Mouse (Mus musculus): ENCODE measurements around the gene Ccdc6.
A peak's percentile ranks its signal among the peaks of the same experiment; 100 is the strongest.

Gene Ccdc6

GRCm38 (mm10) chr10:70096366-70097188 is at the start of gene Ccdc6:
Ccdc6 (plus strand) TSS chr10:70097121.
- peak; percentile 78 to 83 for DNase-seq

GRCm38 (mm10) chr10:70049771-70050170 is 47.1 kb upstream of the Ccdc6 start:
- no peak for DNase-seq

DNA sequence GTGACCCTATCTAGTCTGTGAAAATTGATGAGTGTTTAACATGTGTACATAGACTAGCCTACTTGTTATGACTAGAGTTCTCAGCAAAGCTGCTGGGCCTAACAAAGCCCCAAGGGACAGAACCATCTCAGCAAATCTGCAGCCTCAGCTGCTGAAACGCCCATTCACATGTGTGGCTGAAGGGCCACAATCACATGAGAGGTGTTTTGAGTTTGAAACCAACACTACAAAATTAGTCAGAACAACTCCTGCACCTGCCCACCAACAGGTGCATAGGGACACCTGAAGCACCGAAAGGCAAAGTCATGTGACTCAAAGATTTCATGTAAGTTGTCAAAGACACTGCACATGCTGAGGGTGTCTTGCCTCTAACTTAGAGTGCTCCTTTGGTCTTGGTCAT is 41.6 kb upstream of the Ccdc6 start:
- no peak for DNase-seq

- no peak for DNase-seq
Measured at GRCm38 (mm10) chr10:70057064-70057463, 39.9 kb upstream of the Ccdc6 start.

GRCm38 (mm10) chr10:70060021-70060688 is 36.8 kb upstream of the Ccdc6 start:
- peak; percentile 36 to 52 for DNase-seq

DNA sequence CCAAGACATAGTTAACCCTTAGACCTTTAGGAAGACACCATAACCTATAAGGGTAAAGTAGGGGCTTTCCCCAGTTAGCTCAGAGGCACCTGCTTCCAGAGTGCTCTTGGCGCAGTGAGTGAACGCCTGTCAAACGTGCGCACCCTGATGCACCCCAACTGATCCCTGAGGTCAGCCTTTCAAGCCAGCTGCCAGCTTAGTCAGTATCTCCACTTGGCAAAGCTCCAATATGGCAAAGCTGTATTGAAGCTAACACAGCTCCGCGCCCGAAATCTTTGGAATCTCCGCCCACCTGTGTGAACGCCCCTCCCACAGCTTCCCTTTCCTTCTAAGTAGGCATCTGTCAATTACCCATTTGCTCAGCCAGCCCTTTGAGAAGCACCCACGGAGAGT is 36.2 kb upstream of the Ccdc6 start:
- DNase-seq, result peak; percentile 51 to 64

GRCm38 (mm10) chr10:70063881-70064555 is 32.9 kb upstream of the Ccdc6 start:
- no peak for DNase-seq

GRCm38 (mm10) chr10:70065191-70065590 is 31.7 kb upstream of the Ccdc6 start:
- no peak for DNase-seq

GRCm38 (mm10) chr10:70066497-70067168 is 30.3 kb upstream of the Ccdc6 start:
- DNase-seq, result no peak

DNA sequence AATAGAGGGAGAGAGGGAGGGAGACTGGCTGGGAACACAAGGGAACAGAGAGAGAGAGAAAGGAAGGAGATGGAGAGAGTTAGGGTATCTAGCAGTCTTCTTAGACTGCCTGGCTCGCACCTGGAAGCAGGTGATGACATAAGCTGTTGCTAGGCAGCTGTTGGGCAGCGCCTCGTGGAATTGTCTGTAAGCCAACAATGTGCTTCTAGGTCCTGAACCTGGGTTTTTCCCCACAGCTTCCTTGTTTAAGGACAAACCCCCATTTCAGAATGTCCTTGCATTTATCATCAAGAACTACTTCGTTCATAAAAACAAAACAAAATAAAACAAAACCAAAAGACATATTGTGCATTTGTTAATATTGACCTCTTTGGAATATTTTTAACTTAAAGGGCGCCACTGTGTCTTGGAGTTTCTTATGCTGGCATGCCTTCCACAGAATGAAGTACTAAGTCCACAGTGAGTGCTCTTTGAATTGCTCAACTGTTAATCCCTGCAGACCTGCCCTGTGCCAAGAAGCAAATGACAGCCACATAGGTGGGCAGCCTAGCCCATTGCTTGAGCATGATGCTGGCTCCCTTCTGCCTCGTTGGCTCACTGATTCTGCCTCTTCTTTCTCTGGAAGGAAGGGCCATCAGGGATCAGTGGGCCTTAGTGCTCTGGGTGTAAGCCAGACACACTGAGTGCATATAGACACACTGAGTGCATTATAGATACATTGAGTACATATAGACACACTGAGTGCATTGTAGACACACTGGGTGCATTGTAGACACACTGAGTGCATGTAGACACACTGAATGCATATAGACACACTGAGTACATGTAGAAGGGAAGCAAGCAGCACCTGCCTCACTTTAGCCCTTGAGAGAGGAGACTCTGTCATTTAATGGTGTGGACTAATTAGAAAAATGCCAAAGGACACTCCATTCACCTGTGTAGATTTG is 29.5 kb upstream of the Ccdc6 start:
- peak; percentile 48 to 65 for DNase-seq

- no peak for DNase-seq
Measured at GRCm38 (mm10) chr10:70069321-70069720, 27.6 kb upstream of the Ccdc6 start.

DNA sequence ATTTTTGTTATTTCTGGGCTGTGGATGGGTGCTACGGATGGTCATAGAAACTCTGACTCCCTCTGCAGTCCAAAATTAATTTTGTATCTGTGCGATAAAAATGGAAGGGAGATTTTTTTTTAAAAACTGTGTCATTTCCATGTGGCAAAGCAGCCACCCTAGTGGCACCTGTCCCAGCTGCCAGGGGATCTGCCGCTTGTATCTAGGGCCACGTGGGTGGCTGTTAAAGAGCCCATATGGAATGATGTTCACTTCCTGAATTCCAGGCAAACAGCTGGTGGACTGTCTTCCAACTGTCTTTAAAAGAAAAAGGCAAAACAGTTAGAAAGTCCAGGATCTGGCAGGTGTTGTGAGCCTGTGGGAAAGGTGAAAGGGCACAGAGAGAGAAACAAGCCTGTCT is 25.6 kb upstream of the Ccdc6 start:
- DNase-seq, result no peak

DNA sequence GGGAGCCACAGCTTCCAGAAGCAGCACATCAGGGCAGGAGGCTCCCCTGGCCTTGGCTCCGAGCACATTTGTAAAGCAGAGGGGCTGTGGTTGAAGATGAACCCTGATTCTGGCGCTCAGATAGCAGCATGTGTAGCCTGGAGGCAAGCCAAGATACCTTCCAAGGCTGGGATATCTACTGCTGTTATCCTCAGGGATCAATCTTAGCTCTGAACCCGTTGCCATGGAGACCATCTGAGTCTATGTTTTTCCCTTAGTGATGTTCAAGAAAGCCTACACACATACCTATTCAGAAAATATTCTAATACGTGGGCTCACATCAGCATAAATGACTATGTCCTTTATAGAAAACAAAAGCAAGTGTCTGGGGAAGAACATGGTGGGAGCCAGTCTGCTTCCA is 19.5 kb upstream of the Ccdc6 start:
- no peak for DNase-seq

DNA sequence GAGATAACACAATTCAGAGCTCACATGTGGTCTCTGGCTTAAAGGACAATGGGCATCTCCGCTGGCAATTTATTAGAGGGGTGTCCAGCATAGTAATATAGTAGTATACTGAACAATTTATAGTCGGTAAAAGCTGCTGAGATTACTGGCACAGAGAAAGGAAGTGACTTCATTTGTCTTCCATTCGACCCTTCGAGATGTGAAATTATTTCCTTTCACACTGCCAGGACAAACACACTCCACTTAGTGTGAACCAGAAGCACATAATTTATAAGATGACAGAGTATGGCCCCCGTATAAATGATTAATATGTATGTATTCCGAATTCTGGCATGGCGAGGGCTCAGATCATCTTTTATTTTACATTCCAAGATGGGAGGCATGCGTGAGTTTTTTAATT is 16.0 kb upstream of the Ccdc6 start:
- no peak for DNase-seq

DNA sequence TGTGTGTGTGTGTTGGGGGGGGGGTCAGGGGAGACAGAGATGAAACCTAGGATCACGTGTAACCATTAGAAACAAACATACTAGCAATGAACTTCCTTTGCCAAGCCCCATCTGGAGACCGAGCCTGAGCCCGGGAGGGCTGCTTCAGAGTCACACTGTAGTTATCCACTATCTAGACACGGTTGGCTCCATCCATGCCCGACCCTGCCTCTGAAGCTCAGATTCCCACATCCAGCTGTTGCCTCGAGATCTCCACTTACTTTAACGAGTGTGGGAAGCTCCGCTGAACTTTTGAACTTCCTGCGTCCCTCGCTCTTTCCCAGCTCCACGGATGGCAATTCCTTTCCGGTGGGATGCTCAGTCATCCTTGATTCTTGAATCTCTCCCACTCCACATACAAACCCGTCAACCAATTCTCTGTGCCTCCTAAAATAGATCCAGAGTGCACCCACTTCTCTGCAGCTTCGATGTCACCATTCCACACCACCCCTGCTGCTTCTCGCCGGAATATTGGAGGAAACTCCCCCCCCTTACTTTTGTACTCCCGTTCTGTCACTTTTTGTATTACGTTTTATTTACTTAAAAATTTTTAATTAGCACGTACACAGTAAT is 15.3 kb upstream of the Ccdc6 start:
- DNase-seq, result no peak

DNA sequence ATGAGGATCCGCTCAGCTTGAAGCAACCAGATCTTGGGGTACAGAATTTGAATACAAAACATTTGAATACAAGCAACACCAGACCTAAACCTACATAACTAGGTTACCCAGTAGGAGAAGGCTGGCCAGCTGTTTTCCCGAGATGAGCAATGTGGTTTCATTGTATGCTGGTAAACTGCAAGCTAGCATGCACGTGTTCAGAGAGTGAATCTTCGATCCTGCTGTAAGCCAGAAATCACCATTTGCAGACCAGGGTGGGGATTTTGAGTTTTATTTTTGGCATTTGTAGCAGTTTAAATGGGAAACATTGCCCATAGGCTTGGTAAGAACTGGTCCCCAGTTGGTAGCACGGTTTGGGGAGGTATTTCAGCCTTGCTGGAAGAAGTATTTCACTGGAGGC is 13.7 kb upstream of the Ccdc6 start:
- no peak for DNase-seq

- DNase-seq, result no peak
Measured at GRCm38 (mm10) chr10:70085256-70085961, 11.5 kb upstream of the Ccdc6 start.

DNA sequence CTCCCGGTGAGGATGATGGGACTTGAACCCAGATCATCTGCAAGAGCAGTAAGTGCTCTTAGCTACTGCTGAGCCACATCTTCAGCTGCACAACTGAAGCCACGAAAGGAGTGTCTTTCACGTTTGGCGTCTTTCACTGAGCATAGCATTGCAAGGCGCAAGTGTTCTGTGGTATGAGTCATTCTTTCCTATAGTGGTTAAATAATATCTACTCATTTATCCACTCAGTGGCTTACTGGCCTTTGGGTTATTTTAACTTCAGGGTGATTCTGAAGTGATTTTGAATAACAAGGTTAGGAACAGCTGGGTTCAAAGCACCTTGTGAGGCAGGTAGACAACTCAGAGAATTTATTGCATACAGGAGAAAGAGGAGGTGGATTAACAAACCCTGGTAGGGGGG is 8.1 kb upstream of the Ccdc6 start:
- DNase-seq, result no peak

- no peak for DNase-seq
Measured at GRCm38 (mm10) chr10:70091876-70092462, 5.0 kb upstream of the Ccdc6 start.

DNA sequence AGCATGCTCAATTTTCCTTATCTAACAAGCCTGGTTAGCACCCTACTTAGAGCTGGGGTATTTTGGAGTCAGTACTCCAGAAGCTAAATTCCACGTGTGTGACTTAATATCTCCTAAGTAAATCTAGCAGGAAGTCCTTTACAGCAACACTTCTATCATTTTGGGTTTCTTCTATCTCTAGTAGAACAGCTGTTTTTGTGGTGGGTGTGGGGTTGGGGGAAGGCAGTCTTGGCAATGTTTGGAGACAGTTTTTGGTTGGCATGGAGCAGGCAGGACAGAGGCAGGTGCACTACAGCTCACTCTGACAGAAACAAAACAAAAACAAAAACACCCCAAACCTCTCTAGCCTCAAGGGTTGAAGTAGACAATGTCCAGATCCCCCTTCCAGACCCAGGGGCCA is 3.1 kb upstream of the Ccdc6 start:
- DNase-seq, result no peak

Data from kidney, adult 8-10 months (tissue).